Mouse (Mus musculus) natural killer cell, adult 2 months (primary cell): ENCODE results near the gene RPS10-NUDT3.
A peak's percentile ranks its signal among the peaks of the same experiment; 100 is the strongest.

Source experiments
- DNase-seq, 2 experiments: peaks; one replicate each; pipeline ENCODE4 v3.0.0; 2022; ENCODE audit warnings: low spot score in 2 of 2

Gene RPS10-NUDT3

DNA sequence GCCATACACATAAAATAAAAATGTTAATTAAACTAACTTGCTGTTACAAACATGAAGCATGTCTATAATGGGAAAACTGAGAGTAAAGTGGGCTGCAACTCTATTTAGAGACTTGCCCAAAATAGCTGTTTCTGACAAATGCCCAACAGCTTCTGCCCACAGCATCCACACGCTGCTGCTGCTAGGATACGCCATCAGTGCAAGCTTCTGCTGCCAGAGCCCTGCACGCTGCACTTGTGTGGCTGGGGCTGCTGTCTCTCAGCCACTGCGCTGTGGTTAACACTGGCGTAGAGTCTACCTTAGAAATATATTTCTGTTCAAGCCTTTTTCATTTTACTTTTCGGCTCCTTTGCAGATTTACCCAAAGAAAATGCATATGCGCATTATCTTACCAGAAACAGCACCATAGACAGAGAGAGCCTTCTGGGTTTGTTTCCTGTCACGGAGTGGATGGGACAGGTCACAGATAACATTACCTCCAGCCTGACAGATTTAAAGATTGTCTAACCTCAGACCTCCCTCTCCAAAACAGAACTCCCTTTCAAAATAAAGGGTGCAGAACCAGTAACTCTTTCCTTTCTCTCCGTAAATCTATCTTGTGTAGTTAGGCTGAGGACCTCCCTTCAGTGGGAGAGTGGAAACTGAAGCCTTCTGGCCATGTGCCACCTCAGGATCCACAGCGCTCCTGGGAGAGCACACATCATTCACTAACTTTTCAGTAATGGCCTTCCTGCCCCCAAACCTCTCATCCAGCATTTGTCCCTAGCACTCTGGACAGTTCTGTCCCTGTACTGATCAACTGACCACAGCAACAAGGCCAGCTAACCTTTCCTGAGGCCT, 24.1 kb downstream of the RPS10-NUDT3 start:
- DNase-seq, result no peak

DNA sequence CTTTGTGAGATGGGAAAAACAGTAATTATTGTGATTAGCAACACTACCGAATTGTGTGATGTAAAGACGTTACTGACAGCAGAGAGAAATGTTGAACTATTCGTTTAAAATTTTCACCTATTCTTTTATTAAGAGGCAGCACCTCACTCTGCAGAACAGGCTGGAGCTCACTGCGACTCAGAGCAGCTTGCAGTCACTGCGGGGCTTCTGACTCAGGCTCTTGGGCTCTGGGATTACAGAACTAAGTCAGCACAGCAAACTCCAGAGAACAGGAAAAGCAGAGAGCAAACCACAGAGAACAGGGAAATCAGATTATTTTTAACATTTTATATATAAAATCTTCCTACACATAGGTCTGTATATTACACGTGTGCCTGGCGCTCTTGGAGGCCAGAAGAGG, 25.4 kb downstream of the RPS10-NUDT3 start:
- no peak for DNase-seq

DNA sequence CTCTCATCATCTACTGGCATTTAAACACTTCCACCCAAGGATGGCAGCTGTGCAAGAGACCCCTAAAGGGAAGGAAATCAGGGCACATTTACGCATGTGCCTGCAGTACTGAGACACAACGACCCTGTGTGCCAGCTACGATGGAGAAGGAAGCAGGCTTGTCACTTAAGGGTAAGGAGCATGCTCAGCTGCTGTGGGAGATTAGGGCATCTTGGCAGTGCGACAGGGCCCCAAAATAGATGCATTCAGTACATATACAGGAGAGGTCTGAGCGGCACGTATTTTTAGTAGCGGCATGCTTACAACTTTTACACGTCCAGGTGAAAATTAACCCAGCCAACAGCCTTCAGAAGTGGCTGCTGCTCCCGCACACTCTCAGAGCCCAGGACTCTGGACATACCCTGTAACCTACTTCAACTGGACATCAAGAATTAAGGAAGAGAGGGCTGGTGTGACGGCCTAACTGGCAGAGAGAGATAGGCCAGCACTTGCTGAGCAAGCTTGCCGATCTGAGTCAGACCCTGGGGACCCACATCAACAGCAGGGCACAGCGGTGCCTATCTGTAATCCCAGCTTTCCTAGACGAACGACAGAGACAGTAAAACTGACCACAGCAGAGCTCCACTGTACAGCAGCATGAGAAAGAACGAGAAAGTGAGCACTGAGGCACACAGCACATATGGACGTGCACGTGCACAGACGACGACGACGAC, 31.3 kb downstream of the RPS10-NUDT3 start:
- DNase-seq, result no peak

DNA sequence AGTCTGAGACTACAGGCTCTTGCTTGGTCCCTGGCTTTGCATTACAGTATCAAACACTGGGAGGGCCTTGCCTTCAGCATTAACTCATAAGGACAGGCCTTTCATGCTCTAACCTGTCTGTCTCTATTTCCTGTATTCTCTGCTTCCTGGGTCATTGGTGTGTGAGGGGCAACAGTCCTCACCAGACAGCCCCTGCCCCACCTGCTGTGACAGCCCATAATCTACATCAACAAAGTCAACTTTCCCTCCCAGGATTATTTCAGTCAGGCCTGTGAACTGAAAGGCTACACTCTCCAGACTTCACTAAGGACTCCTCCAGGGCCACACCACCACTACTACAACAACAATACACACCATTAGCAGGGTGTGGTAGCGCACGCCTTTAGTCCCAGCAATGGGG, 32.0 kb downstream of the RPS10-NUDT3 start:
- no peak for DNase-seq

DNA sequence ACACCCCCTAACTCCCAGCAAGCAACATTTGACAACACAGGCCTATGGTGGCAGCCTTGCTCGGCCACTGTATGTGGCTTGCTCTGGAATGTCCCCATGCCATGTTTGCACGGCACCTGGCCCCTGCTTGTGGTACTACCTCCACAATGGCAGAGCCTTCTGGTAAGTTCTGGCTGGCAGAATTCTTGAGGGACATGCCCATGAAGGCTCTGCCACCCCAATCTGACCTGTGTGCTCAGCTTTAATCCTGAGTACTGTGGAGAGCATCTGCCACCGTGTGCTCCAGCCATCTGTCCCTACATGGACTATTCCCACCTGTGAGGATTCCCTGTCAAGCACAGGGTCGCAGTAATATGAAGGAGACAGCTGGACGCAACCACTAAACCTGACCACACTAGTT, 34.2 kb downstream of the RPS10-NUDT3 start:
- DNase-seq, result no peak

DNA sequence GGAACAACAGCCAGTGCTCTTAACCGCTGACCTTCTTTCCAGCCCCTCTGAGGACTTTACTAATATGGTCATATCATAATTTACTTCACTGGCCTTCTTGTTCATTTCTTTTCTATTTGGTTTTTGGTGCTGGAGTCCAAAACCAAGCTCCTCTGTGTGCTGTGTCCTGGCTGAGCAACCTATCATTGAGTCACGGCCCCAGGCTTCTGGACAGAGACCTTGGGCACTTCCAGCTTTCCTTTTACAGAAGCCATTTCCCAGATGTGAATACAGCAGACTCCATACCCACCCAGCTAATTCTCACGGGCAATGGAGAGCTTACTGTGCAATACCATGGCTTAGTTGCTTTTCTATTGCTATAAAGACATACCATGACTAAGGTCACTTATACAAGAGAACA, 34.7 kb downstream of the RPS10-NUDT3 start:
- DNase-seq, result no peak

DNA sequence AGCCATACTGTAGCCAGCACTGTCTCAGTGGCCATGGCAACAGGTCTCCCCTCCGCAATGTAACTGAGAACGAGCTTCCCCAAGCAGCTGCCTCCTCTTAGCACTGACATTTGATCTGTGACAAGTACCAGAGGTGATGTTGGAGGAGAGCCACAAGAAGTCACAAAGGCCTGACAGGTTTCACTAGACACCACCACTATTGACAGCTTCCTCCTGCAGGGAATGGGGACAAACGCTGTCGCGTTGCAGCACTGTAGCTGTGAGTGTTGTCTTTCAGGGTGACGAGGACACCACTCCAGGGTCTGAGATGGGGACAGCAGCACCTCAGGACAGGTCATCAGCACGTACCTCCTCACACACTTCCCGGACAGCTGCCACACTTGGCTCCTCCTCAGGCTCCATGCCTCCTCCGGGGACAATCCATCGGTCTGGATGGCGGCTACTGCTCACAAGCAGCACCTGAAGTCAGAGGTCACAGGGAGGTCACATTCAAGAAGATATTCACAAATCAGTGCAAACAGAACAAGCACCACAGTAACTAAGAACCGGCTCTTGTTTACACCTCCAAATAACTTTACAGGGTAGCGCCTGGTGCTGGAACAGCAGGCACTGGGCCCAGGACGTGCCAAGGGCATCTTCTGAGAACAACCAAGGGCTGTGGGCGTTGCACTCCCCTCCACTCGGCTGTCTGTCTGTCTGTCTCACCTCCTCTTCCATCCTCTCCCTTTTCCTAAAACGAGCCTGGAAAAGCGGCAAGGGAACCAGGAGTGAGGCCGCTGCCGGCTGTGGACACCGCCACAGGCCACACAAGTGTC, 38.4 kb downstream of the RPS10-NUDT3 start:
- no peak for DNase-seq

DNA sequence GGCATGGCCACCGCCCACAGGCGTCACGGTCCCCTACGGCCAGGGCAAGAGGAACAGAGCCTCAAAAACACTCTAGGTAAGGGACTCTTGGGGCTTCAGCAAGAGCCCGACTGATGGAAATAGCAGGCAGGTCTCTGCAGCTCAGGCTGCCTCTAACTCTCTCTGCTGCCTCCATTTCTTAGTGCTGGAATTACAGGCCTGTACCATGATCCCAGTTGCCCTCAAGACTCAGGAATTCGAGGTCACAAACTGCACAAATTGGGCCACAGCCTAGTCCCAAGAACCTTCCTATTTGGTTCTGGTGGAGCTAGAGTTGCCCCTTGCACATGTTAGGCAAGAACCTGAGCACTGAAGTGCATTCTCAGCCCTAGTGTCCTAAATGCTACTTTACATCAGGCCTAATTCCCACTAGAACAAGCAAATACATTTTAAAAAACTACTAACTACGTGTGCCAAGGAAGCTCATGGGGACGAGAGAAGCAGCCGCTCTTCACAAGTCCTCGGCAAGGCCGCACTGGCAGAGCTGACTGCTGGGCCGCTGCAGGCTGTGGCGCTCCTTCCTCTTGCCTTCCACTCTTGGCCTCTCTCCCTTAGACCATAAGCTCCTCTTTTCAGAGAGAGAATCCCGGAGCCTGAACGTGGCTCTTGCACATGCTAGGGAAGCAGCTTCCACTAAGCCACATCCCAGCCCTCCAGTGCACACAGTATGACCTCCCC, 39.2 kb downstream of the RPS10-NUDT3 start:
- DNase-seq, result no peak

DNA sequence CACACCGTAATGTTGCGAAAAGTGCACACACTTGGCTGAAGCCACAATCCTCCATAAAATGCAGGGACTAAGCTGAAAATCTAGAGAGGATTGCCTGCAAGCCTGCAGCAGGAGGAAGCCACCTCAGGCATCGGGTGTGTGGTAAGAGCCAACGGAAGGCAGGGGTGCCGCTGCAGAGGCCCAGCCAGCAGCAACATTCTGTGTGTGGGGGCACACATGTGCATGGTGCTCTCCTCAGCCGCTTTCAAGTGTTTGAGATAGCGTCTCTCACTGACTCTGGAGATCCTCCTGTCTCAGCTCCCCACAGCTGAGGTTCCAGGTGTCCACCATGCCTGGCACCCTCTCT, 42.5 kb downstream of the RPS10-NUDT3 start:
- DNase-seq, result no peak

DNA sequence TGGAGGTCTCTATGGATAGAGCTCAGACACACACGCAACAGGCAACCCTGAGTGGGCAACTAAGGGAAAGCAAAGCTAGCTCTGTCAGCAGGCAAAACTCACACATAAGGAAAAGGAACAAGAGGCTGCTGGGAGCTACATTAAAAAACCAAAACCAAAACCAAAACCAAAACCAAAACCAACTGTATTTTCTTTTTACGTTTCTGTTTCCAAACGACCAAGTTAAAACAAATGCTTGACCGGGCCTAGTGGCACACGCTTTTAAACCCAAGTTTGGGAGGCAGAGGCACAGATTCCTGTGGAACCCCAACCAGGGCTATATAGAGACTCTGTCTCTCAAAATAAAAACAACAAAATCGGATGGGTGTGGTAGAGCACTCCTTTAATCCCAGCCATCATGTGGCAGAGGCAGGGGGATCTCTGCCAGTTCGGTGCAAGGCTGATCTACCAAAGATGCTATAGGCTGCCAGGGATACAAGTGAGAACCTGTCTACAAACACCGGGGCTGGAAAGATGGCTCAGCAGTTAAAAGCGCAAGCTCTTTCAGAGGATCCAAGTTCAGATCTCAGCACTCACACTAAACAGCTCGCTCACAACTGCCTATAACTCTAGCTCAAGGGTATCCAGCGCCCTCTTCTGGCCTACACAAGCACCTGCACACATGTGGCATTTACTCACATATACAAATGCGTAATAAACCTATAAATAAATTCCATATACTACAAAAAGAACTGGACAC, 43.0 kb downstream of the RPS10-NUDT3 start:
- DNase-seq, result peak in 1 of 2 experiments; percentile 21

DNA sequence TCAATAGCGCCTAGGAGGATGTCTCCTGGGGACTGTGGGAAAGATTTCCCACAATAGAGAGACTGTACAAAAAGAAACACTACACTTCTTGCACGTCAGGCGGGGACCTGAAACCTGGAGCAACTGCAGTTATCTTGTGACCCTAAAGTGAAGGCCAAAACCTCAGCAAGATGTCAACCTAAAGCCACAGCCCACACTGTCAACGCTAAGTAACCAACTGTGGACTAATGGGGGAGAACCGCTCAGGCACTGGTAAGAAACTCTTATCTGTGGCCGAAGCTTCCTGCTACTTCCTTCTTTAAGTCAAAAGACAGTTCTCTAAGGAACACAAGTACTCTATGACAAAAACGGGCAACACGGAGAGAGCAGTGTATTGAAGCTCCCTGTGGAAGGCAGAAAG, 46.8 kb downstream of the RPS10-NUDT3 start:
- DNase-seq, result peak; percentile 19 to 34

DNA sequence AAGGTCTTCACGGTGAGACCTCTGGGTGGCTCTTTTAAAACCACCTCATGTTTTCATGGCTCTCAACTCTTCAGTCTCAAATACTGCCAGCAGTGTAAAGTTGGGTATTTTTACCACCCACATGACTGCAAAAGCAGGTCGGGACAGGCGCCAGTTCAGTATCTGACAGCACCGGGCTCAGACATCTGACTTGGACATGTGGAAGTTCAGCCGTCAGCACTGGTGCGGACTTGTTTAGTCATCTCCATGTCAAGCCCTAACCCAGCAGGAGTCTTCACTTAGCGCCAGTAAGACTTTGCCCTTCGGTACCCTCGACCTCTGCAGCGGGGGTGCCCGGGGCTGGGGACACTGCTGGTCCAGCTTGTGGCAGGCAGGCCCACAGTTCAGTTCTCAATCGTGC, 47.8 kb downstream of the RPS10-NUDT3 start:
- DNase-seq, result no peak

DNA sequence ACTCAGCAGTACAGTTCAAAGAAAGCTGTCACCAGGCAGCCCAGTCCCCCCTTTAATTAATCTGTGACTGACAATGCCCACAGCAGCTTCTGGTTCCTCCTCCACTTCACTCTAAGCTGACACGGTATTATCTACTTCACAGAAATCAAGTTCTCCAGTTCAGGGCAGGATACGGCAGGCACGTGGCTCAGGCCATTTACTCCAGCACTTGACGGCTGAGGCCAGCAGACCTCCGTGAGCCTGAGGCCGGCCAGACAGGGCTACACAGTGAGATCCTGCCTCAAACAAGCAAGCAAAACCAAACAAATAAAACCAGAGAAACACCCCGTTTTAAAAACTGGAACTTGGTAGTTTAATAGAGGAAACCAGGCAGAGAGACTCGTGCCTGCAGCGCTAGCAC, 48.4 kb downstream of the RPS10-NUDT3 start:
- no peak for DNase-seq

DNA sequence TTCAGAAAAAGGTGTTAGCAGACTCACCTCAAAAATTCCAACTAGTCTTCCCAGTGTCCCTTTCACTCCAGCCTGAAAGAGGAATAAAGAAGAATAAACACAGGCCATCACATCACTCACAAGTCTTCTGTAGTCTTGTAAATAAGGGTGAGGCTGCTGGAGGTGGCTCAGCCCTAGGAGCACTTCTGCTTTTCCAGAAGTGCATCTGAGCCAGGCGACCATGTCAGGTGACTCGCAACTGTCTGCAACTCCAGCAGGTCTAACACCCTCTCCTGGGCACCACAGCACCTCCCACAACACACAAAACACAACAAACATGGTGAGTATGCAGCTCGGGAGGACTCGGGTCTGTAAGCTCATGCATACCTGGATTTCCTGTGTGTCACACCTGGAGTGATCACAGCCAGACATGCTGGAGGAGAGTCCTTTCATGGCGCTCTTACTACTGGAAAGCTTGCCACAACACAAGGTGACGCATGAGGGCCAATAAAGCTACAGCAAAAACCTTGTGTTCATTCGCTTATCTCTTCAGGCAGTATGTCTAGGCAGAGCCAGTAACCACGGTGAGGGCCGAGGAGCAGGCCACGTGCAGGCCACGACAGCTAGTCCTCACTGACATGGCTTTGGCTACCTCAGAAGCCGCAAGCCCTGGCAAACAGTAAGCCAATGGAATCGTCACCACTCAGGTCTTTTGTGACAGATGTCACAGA, 51.7 kb downstream of the RPS10-NUDT3 start:
- DNase-seq, result no peak

DNA sequence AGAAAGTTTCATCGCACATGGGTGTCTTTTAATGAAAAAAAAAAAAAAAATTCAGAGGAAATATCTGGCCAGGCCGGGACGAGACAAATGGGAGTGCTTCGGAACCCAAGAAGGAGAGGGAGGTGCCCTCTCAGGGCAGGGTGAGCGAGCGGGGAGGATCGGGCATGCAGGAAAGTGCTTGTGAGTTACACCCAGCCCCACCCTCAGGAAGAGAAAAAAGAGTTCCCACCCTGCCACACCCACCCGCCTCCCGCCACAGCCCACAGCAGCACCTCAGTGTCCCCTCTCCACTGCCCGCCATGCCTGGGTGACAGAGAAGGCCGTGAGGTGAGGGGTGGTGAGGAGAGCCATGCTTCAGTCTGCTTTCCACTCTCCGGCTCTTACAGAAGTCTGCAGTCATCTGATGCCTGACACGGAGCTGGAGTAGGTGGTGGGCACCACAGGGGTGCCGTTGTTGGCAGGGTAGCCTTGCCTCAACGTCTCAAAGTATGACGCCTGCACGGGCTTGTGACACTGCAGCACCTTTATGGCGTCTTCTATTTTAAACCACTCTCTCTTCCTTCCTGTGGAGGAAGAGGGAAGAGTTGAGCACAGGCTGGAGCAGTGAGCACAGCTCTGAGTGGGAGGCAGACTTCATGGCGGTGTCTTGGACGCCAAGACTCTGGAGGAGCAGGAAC, 54.5 kb downstream of the RPS10-NUDT3 start:
- no peak for DNase-seq

DNA sequence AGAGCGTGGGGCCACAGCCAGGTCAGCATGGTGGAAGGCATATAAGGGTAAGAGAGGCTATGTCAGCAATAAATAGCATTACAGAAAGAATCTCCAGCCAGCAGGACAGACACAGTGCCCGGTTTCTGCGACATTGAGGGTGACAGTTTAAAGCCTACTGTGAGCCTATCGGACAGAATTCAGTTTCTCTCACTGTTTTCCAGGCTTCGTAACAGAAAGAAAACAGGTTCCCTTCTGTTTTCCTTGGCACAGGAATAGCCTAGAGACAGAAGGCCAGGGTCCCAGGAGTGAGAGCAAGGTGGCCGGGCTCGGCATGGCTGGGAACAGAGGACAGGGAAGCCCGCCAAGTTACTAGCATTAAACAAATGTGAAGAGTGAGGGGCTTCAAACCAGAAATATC, 55.2 kb downstream of the RPS10-NUDT3 start:
- no peak for DNase-seq

DNA sequence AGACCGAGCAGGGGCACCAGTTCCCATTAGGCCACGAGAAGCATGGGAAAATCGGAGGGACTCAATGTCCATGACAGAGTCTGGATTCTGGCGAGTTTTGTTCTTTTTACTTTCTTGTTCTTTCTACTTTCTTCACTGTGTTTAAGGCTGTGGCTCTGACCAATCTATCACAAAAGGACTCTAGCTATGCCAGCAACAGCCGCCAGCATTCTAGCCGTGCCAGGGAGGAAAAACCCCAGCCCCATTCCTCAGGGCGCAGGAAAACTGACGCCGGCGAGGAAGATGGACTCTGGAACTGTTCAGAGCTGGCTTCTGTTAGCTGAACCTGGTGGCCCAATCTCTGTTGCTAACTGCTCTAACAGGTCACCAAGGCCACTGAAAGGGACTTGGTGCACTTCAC, 56.5 kb downstream of the RPS10-NUDT3 start:
- no peak for DNase-seq

DNA sequence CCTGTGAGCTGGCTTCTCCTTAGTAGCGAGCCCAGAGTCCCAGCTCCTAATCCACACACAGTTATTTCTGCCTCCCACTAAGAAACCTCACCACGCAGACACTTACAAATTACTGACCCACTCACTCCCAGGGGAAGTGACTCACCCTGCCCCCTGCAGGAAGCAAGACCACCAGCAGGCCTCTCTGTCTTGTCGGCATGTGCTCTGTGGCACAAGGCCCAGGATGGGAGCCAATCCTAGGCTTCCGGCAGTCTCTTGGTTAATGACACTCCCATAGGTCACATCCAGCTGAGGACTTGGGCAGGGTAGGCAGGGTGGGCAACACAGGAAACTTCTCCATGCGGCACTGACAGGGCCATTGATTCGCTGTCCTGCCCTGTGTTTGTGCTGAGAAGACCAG, 57.6 kb downstream of the RPS10-NUDT3 start:
- no peak for DNase-seq

DNA sequence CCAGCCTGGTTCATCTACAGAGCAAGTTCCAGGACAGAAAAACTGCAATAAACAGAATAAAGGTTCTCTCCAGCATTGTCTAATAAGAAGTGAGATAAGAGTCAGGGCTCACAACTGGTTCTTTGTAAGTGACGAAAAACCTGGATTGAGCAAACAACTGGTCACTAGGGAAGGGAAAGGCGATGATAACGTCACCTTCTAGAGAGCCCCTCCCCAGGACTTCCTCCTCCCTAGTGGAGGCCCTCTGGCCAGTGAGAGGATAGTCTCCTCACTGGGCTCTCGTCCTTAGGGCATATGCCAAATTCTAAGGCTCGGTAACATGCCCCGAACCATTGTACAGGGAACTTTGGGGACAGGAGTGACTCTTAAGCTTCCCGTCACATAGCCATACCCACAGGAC, 59.0 kb downstream of the RPS10-NUDT3 start:
- no peak for DNase-seq
